Mouse (Mus musculus) embryonic fibroblast, embryonic 13.5 days (primary cell): Measurements from ENCODE around the gene Trim41. TPM values are rescaled to one million over a fixed set of nuclear protein-coding genes. Genes with fewer than 3 reads are reported as not detected.

Experiments
- H3K27ac ChIP-seq: 2 replicates; pipeline ENCODE4 v1.5.1; 2012; ENCODE audit warnings: low read length, control low read depth, inconsistent platforms; ENCODE audit not compliant: insufficient read depth
- H3K4me1 ChIP-seq: 2 replicates; pipeline ENCODE4 v1.6.1; 2011; ENCODE audit warnings: low read length; ENCODE audit not compliant: control insufficient read depth, insufficient read depth
- H3K4me3 ChIP-seq: 2 replicates; pipeline ENCODE4 v1.5.1; 2011; ENCODE audit warnings: mild to moderate bottlenecking, control low read depth, low read length; ENCODE audit not compliant: insufficient read depth
- CTCF ChIP-seq: IDR thresholded peaks from 2 replicates; pipeline ENCODE4 v1.5.1; 2011; ENCODE audit warnings: mild to moderate bottlenecking, control low read depth, low read length, moderate library complexity, borderline replicate concordance; ENCODE audit not compliant: insufficient read depth
- POLR2A ChIP-seq: IDR thresholded peaks from 2 replicates; pipeline ENCODE4 v1.6.1; 2011; ENCODE audit warnings: low read depth, mild to moderate bottlenecking, control low read depth, low read length, moderate library complexity
- polyA plus RNA-seq: library from polyadenylated mRNA; stranded (reverse); fragments of >200 nt; gene quantifications from 2 replicates; pipeline ENCODE4 v1.2.4, GENCODE M21; 2011; ENCODE audit warnings: low read depth; ENCODE audit not compliant: missing spikeins, insufficient read length

Gene Trim41
- polyA plus RNA-seq, 1 experiment, result 40.7 TPM

GRCm38 (mm10) chr11:48775483-48775882 is 41.7 kb downstream of the Trim41 start:
- no peak overlapping the region for H3K27ac ChIP-seq
- no peak overlapping the region for H3K4me3 ChIP-seq
- TF ChIP-seq CTCF (no peak), POLR2A (no peak)
- no peaks in the 10 kb centered on the region for H3K4me1 ChIP-seq

GRCm38 (mm10) chr11:48774443-48775298 is 42.5 kb downstream of the Trim41 start:
- TF ChIP-seq POLR2A, result no peak
- no peak for TF ChIP-seq CTCF
- Histone ChIP-seq H3K27ac (no peak overlapping the region), H3K4me1 (no peaks in the 10 kb centered on the region), H3K4me3 (no peak overlapping the region)

GRCm38 (mm10) chr11:48771691-48772090 is 45.5 kb downstream of the Trim41 start:
- H3K27ac ChIP-seq, result no peak overlapping the region
- no peak for TF ChIP-seq POLR2A
- TF ChIP-seq CTCF, result peak; percentile 38; the same call in 1 of the 2 replicates
- no peaks in the 10 kb centered on the region for H3K4me1 ChIP-seq
- no peak overlapping the region for H3K4me3 ChIP-seq

GRCm38 (mm10) chr11:48767195-48767876 is 49.8 kb downstream of the Trim41 start:
- H3K27ac ChIP-seq, result no peak overlapping the region
- H3K4me1 ChIP-seq, result no peaks in the 10 kb centered on the region
- H3K4me3 ChIP-seq, result no peak overlapping the region
- TF ChIP-seq CTCF, result no peak
- no peak for TF ChIP-seq POLR2A

GRCm38 (mm10) chr11:48764119-48764518 is 53.0 kb downstream of the Trim41 start:
- Histone ChIP-seq H3K4me1 (no peaks in the 10 kb centered on the region), H3K4me3 (no peak overlapping the region), H3K27ac (no peak overlapping the region)
- no peak for TF ChIP-seq POLR2A
- TF ChIP-seq CTCF, result no peak

- Histone ChIP-seq H3K27ac (no peak overlapping the region), H3K4me3 (no peak overlapping the region), H3K4me1 (no peaks in the 10 kb centered on the region)
- no peak for TF ChIP-seq POLR2A
- TF ChIP-seq CTCF, result no peak
These were observed 58.1 kb downstream of the Trim41 start for GRCm38 (mm10) chr11:48759021-48759420.

Other genes with a start within 250 kb of the Trim41 start
- gene Rack1, start 17.0 kb downstream of the Trim41 start, polyA plus RNA-seq, result 1,745 and 1,759 TPM in 2 replicates
- gene Trim7, start 8.8 kb upstream of the Trim41 start, polyA plus RNA-seq, result 16.0 and 19.1 TPM in 2 replicates
- 40.5 and 61.2 TPM in 2 replicates for gene Gm12184, start 9.3 kb upstream of the Trim41 start, polyA plus RNA-seq
- gene Irgm1, start 54.3 kb upstream of the Trim41 start, polyA plus RNA-seq, result 36.5 and 61.8 TPM in 2 replicates
- not detected in 2 replicates for gene Gm5431, start 84.9 kb upstream of the Trim41 start, polyA plus RNA-seq
- gene Psme2b, start 128.8 kb upstream of the Trim41 start, polyA plus RNA-seq, result 19.5 and 24.3 TPM in 2 replicates
- 0.18 and 0.79 TPM in 2 replicates for gene Olfr56, start 161.5 kb upstream of the Trim41 start, polyA plus RNA-seq
- gene 9930111J21Rik1, start 162.0 kb upstream of the Trim41 start, polyA plus RNA-seq, result 1.5 and 3.4 TPM in 2 replicates
- 0.25 and 0.55 TPM in 2 replicates for gene Gm12185, start 174.9 kb upstream of the Trim41 start, polyA plus RNA-seq
- gene Tgtp1, start 176.8 kb upstream of the Trim41 start, polyA plus RNA-seq, result 1.7 and 3.1 TPM in 2 replicates
- 2.4 and 6.0 TPM in 2 replicates for gene 9930111J21Rik2, start 233.9 kb upstream of the Trim41 start, polyA plus RNA-seq
- gene Tgtp2, start 246.9 kb upstream of the Trim41 start, polyA plus RNA-seq, result 6.4 and 6.5 TPM in 2 replicates